Mouse (Mus musculus) layer of hippocampus, adult 2 months (tissue): ENCODE data around the gene Npc1l1. TPM values are rescaled to one million over a fixed set of nuclear protein-coding genes. Genes with fewer than 3 reads are reported as not detected.

Experiments
- DNase-seq, 2 experiments: peaks; one replicate each; pipeline ENCODE4 v3.0.0; 2022; ENCODE audit warnings: low spot score in 2 of 2
- H3K27ac ChIP-seq: fragments of 200-600 bp; 2 replicates; pipeline ENCODE4 v1.8.1; 2022
- H3K4me3 ChIP-seq: fragments of 200-600 bp; 2 replicates; pipeline ENCODE4 v1.8.1; 2022; ENCODE audit warnings: mild to moderate bottlenecking
- CTCF ChIP-seq: fragments of 200-600 bp; conservative IDR thresholded peaks from 2 replicates; pipeline ENCODE4 v1.8.1; 2022; ENCODE audit warnings: antibody characterized with exemption, mild to moderate bottlenecking, moderate library complexity
- total RNA-seq, 2 experiments: library from RNA; stranded (reverse); gene quantifications; 2 replicates each; pipeline ENCODE4 v1.2.3; 2021

The Npc1l1 gene
- total RNA-seq, 2 experiments from 2014 or later = 0.27 to 0.51 TPM

DNA sequence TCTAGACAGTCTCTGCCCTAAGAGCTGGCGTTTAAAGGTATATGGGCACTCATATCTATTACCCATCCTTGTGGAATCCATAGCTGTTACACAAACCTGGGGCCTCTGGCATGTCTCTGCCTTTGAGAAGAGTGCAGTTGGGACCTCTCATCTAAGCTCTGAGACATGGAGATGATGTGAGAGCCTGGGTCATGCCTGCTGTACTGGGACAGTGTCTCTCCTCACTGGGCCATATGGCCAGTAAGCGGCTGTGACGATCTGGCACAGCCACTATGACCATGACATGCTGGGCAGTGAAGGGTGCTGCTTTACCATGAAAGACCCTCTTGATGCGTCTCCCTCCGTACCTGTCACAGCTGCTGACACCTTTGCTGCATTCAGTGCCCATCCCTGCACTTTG is 22.3 kb upstream of the Npc1l1 start:
- H3K4me3 ChIP-seq = no peak overlapping the region
- H3K27ac ChIP-seq = no peak overlapping the region
- no peak for DNase-seq
- TF ChIP-seq CTCF = no peak

DNA sequence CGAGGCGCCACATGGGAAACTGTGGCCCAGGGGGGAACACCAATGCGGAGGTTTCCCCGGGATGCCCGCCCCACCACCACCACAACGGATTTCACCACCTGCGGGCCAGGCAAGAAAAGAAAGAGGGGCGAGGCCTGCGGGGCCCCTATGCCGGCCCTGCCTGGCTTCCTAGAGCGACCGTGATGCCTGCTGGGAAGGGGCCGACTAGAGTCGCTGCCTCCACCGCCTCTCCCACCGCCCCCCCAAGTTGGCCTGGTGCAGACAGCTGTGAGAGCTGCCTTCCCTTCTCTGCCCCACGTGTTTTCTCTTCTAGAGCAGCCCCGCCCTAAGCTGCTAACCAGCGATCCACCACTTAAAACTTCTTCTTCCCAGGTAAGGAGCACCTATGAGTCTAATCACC is 14.8 kb upstream of the Npc1l1 start:
- Histone ChIP-seq H3K4me3 (no peak overlapping the region), H3K27ac (no peak overlapping the region)
- TF ChIP-seq CTCF = no peak
- DNase-seq = no peak

DNA sequence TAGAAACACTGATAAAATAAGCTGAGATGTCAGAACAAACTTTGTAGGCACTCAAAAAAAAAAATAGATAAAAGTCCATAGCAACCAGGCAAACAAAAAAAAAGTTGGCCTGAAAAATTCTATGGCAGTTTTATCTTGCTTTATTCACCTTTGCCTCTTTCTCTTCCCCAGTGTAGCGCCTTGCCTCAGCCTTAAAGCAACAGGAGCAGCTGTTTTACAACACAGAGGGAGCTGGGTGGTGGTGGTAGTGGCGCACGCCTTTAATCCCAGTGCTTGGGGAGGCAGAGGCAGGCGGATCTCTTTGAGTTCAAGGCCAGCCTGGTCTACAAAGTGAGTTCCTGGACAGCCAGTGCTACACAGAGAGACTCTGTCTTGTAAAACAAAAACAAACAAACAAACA is 3.1 kb upstream of the Npc1l1 start:
- Histone ChIP-seq H3K27ac (no peak overlapping the region), H3K4me3 (no peak overlapping the region)
- no peak for DNase-seq
- no peak for TF ChIP-seq CTCF

DNA sequence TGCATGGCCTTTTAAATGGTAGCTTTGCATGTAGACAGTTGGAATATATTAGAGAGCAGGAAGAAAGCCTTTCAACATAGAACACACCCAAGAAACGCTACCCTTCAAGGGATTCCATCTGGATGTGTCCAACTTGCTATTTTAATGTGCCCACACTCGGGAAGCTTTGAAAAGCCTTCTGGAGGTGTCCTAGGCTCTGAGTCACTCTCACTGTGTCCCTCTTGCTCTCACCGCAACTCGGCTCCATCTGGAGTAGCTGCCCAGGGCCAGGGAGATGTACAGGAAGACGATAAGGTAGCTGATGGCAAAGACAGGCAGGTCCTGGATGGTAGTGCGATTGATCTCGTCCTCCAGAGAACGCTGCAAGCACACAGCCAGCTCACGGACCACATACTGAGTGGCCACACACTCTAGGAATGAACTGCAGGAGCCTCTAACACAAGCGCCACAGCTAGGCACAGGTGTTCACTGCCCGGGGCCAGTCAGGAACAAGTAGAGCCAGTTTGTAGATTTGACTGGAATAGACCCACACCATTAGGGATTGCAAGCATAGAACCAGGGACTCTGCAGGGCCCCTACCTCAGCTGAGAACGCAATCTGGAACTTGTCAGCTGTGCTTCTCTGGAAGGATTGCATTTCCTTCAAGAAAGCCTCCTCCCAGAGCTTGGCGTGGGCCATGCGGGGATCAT is 5.3 kb downstream of the Npc1l1 start:
- Histone ChIP-seq H3K4me3 (no peak overlapping the region), H3K27ac (no peak overlapping the region)
- DNase-seq = peak in 1 of 2 experiments; percentile 19
- no peak for TF ChIP-seq CTCF

DNA sequence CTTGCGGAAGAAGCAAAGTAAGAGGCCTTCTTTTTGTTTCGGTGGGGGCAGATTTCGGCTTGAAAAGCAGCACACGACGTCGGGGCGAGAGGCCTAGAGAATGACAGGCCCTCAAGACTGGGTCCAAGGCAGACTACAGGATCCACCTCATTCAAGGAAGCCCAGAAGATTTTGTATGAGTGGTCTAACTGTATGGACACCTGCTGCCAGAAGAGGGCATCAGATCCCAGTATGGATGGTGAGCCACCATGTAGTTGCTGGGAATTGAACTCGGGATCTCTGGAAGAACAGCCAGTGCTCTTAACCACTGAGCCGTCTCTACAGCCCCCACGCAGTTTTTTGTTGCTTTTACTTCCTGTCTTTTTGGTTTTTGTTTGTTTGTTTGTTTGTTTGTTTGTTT is 7.8 kb downstream of the Npc1l1 start:
- Histone ChIP-seq H3K4me3 (no peak overlapping the region), H3K27ac (no peak overlapping the region)
- no peak for TF ChIP-seq CTCF
- no peak for DNase-seq

DNA sequence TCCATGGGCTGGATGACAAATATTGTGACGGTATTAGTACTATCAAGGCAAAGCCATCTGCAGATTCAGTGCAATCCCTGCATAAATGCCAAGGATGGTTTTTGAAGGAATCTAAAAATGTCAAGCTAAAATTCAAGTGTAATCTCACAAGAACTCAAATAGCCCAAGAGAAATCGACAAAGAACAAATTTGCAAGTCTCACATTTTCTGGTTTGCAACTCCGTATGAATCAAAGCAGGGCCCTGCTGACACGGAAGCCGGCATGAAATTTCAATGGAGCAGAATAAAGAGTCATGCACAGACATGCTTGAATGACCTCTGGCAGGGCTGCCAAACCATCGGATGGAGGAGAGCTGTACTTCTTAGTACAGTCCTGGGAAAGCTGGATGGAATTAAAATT is 10.0 kb downstream of the Npc1l1 start:
- Histone ChIP-seq H3K4me3 (no peak overlapping the region), H3K27ac (no peak overlapping the region)
- DNase-seq = peak in 1 of 2 experiments; percentile 19
- no peak for TF ChIP-seq CTCF

DNA sequence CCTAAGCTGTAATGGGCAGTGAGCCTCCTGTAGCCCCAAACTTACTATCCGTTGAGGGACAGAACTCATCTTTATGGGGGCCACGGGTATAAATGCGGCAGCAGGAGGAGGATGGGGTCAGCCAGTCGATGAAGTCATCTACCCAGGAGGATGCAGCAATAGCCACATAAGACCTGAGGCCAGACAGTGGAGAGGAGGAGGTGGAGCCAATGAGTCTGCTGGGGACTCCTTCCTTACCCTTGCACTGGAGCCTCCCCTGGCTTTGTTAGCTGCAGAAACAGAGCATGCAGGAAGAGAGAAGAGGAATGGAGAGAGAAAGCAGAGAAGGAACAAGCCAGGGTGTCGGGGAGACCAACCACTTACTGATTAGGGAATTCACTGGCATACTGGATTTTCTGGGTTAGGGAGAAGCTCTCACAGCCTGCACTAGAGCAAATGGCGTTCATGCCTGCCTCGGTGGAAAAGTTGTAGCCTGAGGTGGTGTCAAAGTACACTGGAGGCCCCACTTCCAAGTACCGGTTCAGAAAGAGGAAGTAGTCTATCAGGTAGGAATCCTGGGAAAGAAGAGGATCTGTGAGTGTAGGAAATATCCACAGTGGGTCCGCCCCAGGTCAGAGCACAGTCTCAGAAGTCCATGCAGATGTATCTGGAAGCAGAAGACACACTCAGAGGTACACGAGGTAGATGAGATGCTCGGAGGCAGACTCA is 11.6 kb downstream of the Npc1l1 start:
- DNase-seq = no peak
- H3K27ac ChIP-seq = no peak overlapping the region
- TF ChIP-seq CTCF = no peak
- H3K4me3 ChIP-seq = no peak overlapping the region

DNA sequence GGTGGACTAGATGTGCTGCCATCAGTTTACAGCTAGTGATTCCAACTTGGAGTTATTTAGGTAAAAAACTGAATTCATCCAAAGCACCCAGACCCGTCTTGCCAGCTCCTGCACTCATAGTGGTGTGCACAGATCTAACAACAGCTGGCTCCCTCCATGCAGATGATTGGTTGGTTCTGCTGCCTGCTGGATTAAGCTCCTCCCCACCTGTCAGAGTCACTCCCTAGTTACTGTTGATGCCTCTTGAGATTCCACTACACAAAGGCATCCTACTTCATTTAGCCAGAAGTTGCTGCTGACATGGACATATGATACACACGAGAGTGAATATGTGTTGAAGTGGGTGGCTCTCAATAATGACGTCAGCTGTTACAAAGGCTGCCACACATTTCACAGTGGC is 13.1 kb downstream of the Npc1l1 start:
- TF ChIP-seq CTCF = no peak
- DNase-seq = no peak
- no peak overlapping the region for H3K4me3 ChIP-seq
- H3K27ac ChIP-seq = no peak overlapping the region

DNA sequence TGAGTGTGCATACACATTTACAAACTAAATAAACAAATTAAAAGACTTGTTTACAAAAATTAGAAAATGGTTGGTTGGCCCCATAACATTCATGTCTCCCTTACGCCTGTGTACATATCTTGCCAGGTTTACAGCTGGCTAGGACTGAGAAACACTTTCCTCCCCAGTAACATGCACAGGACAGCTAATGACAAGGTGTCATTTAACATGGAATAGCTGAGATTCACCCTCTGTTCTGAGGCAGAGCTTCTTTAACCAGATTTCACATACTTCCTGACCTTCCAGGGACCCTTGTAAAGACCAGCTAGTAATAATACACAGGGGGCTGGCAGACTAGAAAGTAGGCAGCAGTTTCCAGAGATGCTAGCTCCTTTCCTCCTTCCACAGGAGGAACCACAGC is 21.8 kb downstream of the Npc1l1 start:
- Histone ChIP-seq H3K27ac (no peak overlapping the region), H3K4me3 (no peak overlapping the region)
- DNase-seq = no peak
- no peak for TF ChIP-seq CTCF

DNA sequence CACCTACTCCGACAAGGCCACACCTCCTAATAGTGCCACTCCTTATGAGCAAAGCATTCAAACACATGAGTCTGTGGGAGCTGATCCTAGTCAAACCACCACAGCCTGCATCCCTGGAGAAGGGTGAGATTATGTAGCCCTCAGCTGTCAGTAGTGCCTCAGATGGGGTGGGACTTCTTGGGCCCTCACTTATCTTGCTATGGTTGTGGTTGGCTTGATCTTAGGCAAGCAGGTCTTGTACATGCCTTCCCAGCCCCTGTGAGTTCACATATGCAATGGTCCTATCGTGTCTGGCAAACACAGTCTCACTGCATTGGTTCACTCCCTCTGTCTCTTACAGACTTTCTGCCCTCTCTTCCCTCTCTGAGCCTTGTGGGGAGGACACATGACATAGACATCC is 22.9 kb downstream of the Npc1l1 start:
- TF ChIP-seq CTCF = no peak
- no peak for DNase-seq
- Histone ChIP-seq H3K27ac (no peak overlapping the region), H3K4me3 (no peak overlapping the region)

DNA sequence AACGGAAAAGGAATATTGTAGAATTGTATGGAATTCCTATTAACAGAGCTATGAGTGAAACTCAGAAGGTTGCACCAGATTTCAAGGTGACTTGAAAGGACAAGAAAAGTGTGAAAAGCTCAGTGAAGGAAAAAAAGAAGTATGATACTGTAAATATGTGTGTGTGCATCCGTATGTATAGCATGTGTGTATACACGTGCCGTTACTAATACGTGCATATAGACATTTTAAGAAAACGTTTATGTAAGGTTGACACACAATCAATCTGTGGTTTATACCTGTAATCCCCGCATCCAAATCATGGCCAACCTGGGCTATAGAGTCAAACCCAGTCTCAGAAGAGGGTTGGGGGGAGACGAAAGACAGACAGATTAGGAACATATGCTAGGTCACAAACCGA is 29.4 kb downstream of the Npc1l1 start:
- DNase-seq = no peak
- H3K4me3 ChIP-seq = peak overlapping the region; percentile 99
- peak overlapping the region; percentile 99 for H3K27ac ChIP-seq
- no peak for TF ChIP-seq CTCF

DNA sequence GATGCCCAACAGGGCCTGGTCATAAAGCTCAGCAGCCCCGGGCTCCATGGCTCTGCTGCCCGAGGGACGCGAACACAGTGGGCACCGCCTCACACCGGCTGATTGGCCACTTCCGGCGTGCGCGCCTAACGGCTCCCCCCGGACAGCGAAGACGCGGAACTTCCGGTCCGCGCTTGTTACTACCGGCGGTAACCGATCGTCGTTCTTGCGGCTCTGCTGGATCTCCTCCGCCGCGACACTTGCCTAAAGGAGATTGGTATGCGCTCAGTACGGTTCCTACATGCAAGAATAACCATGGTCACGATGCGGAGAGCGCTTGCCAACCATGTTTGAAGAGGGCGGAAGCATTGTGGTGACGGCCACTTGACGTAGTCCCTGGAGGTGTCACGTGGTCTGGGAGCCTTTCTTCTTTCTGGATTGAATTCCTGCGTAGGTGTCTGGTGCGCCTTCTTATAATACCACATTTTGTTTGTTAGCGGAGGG is 29.8 kb downstream of the Npc1l1 start, which contains the start of gene Nudcd3:
Gene Nudcd3 (minus strand): TSS at position 329 of the 483 bp plus-strand sequence.
- H3K27ac ChIP-seq = peak within 1 kb of the TSS; percentile 99
- no peak for TF ChIP-seq CTCF
- H3K4me3 ChIP-seq = peak within 1 kb of the TSS; percentile 99
- DNase-seq = peak; percentile 84 to 89

DNA sequence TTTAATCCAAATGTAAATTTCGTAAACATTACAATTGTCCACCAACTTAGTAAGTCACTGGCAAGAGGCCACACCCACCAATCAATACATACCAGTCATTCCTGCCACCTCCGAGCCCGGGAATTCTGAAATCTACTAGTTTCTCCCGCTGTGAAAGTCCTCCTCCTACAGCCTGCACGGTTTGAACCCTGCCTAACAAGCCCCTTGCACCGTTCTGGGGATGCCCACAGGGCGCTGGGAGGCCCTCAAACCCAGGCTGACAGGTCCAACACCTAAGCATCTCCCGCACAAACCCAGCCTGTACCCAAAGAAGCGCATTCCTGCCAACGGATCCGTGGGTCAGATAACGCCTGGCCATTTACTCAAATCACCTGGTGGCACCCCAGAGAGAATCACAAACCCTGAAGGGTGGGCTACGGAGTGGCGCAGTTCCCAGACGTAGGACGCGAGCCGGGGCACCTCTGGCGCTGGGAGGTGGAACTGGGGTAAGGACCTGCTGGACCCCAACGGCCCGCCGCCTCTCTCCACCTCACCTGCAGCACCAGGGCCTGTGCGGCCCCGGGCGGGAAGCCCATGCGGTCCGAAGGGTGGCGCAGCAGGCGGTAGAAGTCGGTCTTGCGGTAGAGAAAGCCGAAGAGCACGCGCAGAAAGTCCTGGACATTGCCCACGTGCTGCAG is 30.4 kb downstream of the Npc1l1 start, which contains the start of gene A730071L15Rik:
Gene A730071L15Rik (plus strand): TSS at position 620 of the 677 bp plus-strand sequence.
- H3K27ac ChIP-seq = peak within 1 kb of the TSS; percentile 99
- no peak; the same call in 1 of the 2 replicates for TF ChIP-seq CTCF
- peak within 1 kb of the TSS; percentile 99 for H3K4me3 ChIP-seq
- no peak for DNase-seq
